Mouse (Mus musculus): Measurements from ENCODE around the gene 2410131K14Rik. TPM values are rescaled to one million over a fixed set of nuclear protein-coding genes. Genes with fewer than 3 reads are reported as not detected.

The 2410131K14Rik gene
- total RNA-seq, 2 experiments from 2014 or later, result 13.3 to 14.9 TPM

DNA sequence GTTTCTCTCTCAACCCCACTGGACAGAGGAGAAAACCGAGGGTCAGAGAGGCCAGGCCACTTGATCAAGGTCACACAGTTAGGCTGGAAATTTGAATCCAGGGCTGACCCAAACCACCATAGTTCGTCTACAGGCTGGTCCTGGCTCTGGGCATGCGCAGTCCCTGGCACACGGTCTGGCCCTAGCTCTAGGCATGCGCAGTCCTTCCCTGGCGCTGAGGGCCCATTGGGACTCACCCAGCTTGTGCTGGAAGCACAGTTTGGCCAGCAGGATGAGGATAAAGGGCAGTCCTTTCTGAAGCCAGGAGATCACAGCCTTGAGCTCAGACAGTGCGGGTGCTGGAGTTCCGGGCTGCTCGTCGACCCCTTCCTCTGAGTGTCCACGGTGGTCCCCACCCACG lies 8.1 kb upstream of the 2410131K14Rik start:
- Histone ChIP-seq H3K27ac (no peak overlapping the region), H3K4me3 (no peak overlapping the region)
- intact Hi-C loops (cut with DNase I), result no loop called here
- no peak for DNase-seq (ENCODE audit: extremely low spot score in 1 of 2, low spot score in 2 of 2)
- TF ChIP-seq CTCF (IDR thresholded peaks at IDR 0.05), result no peak

- no peak overlapping the region for H3K4me3 ChIP-seq
- intact Hi-C loops (cut with DNase I), result no loop called here
- TF ChIP-seq CTCF (IDR thresholded peaks at IDR 0.05), result no peak
- H3K27ac ChIP-seq, result no peak overlapping the region
- DNase-seq (ENCODE audit: extremely low spot score in 1 of 2, low spot score in 2 of 2), result no peak
Measured at GRCm38 (mm10) chr5:118239671-118240070, 5.4 kb upstream of the 2410131K14Rik start.

DNA sequence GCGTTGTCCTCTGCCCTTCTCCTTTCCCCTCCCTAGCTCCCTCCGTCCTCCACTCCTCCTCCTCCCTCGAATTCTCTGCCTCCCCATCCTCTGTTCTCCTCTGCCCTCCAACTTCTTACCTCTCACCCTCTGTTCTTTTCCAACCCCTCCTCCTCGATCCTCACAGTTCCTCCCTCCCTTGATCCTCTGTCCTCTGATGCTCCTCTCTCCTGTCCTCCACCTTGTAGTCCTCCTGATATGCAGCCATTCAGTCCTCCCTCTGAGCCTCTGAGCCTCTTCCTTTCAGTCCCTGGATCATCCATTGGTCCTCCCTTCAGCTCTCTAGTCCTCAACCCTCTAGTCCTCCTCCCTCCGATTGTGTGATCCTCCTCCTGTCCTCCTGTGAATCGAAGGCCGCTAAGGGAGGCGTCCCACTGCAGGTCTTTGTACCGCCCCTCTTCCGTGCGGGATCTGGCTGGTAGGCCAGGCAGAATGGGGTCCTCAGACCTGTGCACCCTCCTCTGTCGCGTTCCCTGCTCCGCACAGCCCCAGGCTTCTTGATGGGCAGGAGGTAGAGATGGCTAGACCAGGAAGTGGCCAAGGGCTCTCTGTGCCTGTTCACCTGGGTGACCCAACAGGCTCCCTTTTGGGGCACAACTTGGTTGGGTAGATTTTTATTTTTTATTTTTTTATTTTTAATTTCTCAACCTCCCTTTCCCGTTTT lies 730 bp downstream of the 2410131K14Rik start:
- H3K27ac ChIP-seq, result peak overlapping the region; percentile 85
- no peak for TF ChIP-seq CTCF (IDR thresholded peaks at IDR 0.05)
- intact Hi-C loops (cut with DNase I), result loop anchor here (2.0 kb wide), 1 partner anchor 75 kb away; no protein-coding TSS in a partner anchor
- H3K4me3 ChIP-seq, result peak overlapping the region; percentile 56
- no peak for DNase-seq (ENCODE audit: extremely low spot score in 1 of 2, low spot score in 2 of 2)

DNA sequence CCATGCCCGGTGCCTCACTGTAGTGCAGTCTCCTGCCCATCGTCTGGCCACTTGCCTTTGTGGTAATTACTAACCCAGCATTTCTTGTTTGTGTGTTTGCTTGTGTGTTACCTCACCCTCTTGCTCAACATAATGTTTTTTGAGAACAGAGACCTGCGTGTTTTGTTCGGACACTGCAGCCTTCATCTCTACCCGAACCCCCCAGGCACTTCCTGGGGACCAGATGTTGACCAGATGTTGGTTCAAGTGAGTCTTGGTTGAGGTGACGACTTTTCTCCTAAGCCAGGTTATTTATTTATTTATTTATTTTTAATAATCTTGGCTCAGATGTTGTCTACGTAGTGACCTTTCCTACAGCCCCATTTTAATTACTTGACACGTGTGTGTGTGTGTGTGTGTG lies 2.4 kb downstream of the 2410131K14Rik start:
- H3K4me3 ChIP-seq, result 0 out of 2 replicates have a peak overlapping the region, but pooled peaks have one; percentile 2
- intact Hi-C loops (cut with DNase I), result no loop called here

GRCm38 (mm10) chr5:118250987-118251386 lies 6.0 kb downstream of the 2410131K14Rik start:
- TF ChIP-seq CTCF (IDR thresholded peaks at IDR 0.05), result no peak
- H3K4me3 ChIP-seq, result no peak overlapping the region
- intact Hi-C loops (cut with DNase I), result no loop called here
- no peak for DNase-seq (ENCODE audit: extremely low spot score in 1 of 2, low spot score in 2 of 2)
- H3K27ac ChIP-seq, result no peak overlapping the region

More for the DNA sequence above, 2.4 kb downstream of the 2410131K14Rik start:
- DNase-seq (ENCODE audit: extremely low spot score in 1 of 2, low spot score in 2 of 2), result no peak
- H3K27ac ChIP-seq, result no peak overlapping the region
- TF ChIP-seq CTCF (IDR thresholded peaks at IDR 0.05), result no peak

GRCm38 (mm10) chr5:118253551-118253950 lies 8.5 kb downstream of the 2410131K14Rik start:
- DNase-seq (ENCODE audit: extremely low spot score in 1 of 2, low spot score in 2 of 2), result no peak
- H3K4me3 ChIP-seq, result no peak overlapping the region
- intact Hi-C loops (cut with DNase I), result no loop called here
- no peak for TF ChIP-seq CTCF (IDR thresholded peaks at IDR 0.05)
- H3K27ac ChIP-seq, result no peak overlapping the region

GRCm38 (mm10) chr5:118256981-118257380 lies 12.0 kb downstream of the 2410131K14Rik start:
- intact Hi-C loops (cut with DNase I), result no loop called here

GRCm38 (mm10) chr5:118259152-118259551 lies 14.1 kb downstream of the 2410131K14Rik start:
- Histone ChIP-seq H3K27ac (no peak overlapping the region), H3K4me3 (no peak overlapping the region)
- TF ChIP-seq CTCF (IDR thresholded peaks at IDR 0.05), result no peak
- intact Hi-C loops (cut with DNase I), result no loop called here
- DNase-seq (ENCODE audit: extremely low spot score in 1 of 2, low spot score in 2 of 2), result no peak

More at GRCm38 (mm10) chr5:118256981-118257380, 12.0 kb downstream of the 2410131K14Rik start:
- Histone ChIP-seq H3K4me3 (no peak overlapping the region), H3K27ac (no peak overlapping the region)
- no peak for DNase-seq (ENCODE audit: extremely low spot score in 1 of 2, low spot score in 2 of 2)
- peak; percentile 18 for TF ChIP-seq CTCF (IDR thresholded peaks at IDR 0.05)

DNA sequence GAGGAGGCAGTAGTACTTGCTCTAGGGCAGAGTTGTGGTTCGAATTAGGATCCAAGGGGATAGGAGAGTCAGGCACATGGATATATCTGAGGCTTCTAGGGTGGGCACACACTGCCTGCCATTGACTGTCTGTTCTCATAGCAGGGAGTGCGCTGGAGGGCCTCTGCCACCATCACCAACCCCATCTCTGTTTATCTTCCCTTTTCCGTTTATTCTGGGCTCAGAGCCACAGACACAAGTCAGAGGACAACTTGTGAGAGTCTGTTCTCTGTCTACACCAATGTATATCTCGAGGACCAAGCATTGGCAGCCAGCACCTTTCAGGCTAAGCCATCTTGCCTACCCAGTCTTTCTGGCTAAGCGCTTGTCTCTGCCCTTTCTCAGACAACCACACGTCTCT lies 14.6 kb downstream of the 2410131K14Rik start:
- DNase-seq (ENCODE audit: extremely low spot score in 1 of 2, low spot score in 2 of 2), result no peak
- intact Hi-C loops (cut with DNase I), result no loop called here

GRCm38 (mm10) chr5:118260055-118260454 lies 15.0 kb downstream of the 2410131K14Rik start:
- TF ChIP-seq CTCF (IDR thresholded peaks at IDR 0.05), result no peak
- intact Hi-C loops (cut with DNase I), result no loop called here
- no peak for DNase-seq (ENCODE audit: extremely low spot score in 1 of 2, low spot score in 2 of 2)
- Histone ChIP-seq H3K4me3 (no peak overlapping the region), H3K27ac (no peak overlapping the region)

More for the DNA sequence above, 14.6 kb downstream of the 2410131K14Rik start:
- no peak for TF ChIP-seq CTCF (IDR thresholded peaks at IDR 0.05)
- Histone ChIP-seq H3K4me3 (no peak overlapping the region), H3K27ac (no peak overlapping the region)

DNA sequence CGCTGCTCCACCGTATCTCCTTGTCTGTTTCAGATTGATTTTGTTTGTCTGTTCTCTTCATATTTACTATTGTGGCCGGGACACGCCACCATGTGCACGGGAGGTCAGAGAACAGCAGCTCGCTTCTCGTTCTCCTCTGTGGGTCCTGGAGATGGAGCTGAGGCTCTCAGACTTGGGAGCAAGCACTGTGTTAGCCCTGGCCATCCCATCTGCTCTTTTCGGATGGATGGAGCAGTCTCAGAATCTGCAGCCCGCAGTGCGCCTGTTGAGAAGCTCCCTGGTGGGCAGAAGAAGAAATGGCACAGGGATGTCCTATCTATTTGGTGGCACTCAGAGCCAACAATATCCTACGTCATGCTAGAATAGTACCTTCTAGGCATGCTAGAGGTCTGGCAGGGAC lies 15.6 kb downstream of the 2410131K14Rik start:
- Histone ChIP-seq H3K27ac (no peak overlapping the region), H3K4me3 (no peak overlapping the region)
- intact Hi-C loops (cut with DNase I), result no loop called here
- no peak for TF ChIP-seq CTCF (IDR thresholded peaks at IDR 0.05)
- no peak for DNase-seq (ENCODE audit: extremely low spot score in 1 of 2, low spot score in 2 of 2)

- TF ChIP-seq CTCF (IDR thresholded peaks at IDR 0.05), result no peak
Measured at GRCm38 (mm10) chr5:118261181-118261580, 16.2 kb downstream of the 2410131K14Rik start.

GRCm38 (mm10) chr5:118262418-118262817 lies 17.4 kb downstream of the 2410131K14Rik start:
- intact Hi-C loops (cut with DNase I), result no loop called here
- no peak for DNase-seq (ENCODE audit: extremely low spot score in 1 of 2, low spot score in 2 of 2)
- Histone ChIP-seq H3K4me3 (no peak overlapping the region), H3K27ac (no peak overlapping the region)
- no peak for TF ChIP-seq CTCF (IDR thresholded peaks at IDR 0.05)

More at GRCm38 (mm10) chr5:118261181-118261580, 16.2 kb downstream of the 2410131K14Rik start:
- intact Hi-C loops (cut with DNase I), result no loop called here
- DNase-seq (ENCODE audit: extremely low spot score in 1 of 2, low spot score in 2 of 2), result no peak
- no peak overlapping the region for H3K4me3 ChIP-seq
- no peak overlapping the region for H3K27ac ChIP-seq
